Mouse (Mus musculus) MEL (cell line): ENCODE results near the gene Ddx17. TPM values are rescaled to one million over a fixed set of nuclear protein-coding genes. Genes with fewer than 3 reads are reported as not detected.

Experiments
- DNase-seq: peaks from one replicate; pipeline ENCODE4 v3.0.0; 2011; ENCODE audit warnings: low read depth, low spot score
- H3K27ac ChIP-seq: 2 replicates; pipeline ENCODE4 v1.5.1; 2012; ENCODE audit warnings: low read depth, mild to moderate bottlenecking, control low read depth, low read length, moderate library complexity; ENCODE audit not compliant: control insufficient read depth
- H3K27me3 ChIP-seq, 2 experiments: fragments of 150-350 bp in 1 of 2; sonication (generic) in 1 of 2; 2 replicates each; pipeline ENCODE4 v1.6.1; 2012; ENCODE audit warnings: low read length in 2 of 2, mild to moderate bottlenecking in 2 of 2, improper control_type of control experiment in 1 of 2, moderate library complexity in 1 of 2; ENCODE audit not compliant: insufficient read depth in 2 of 2, control insufficient read depth in 1 of 2
- H3K36me3 ChIP-seq, 2 experiments: 2 replicates each; pipeline ENCODE4 v1.6.1; 2012 to 2014; ENCODE audit warnings: low read length in 2 of 2, improper control_type of control experiment in 1 of 2, inconsistent platforms in 1 of 2, mild to moderate bottlenecking in 1 of 2; ENCODE audit not compliant: insufficient read depth in 2 of 2, control insufficient read depth in 1 of 2
- H3K4me1 ChIP-seq, 2 experiments: fragments of 150-350 bp in 1 of 2; sonication (generic) in 1 of 2; 2 replicates each; pipeline ENCODE4 v1.6.1; 2012; ENCODE audit warnings: low read length in 2 of 2, improper control_type of control experiment in 1 of 2, mild to moderate bottlenecking in 1 of 2; ENCODE audit not compliant: insufficient read depth in 2 of 2, control insufficient read depth in 1 of 2
- H3K4me3 ChIP-seq, 2 experiments: fragments of 150-350 bp in 1 of 2; sonication (generic) in 1 of 2; 2 replicates each; pipeline ENCODE4 v1.5.1; 2012; ENCODE audit warnings: low read depth in 2 of 2, low read length in 2 of 2, mild to moderate bottlenecking in 2 of 2, moderate library complexity in 2 of 2, control low read depth in 1 of 2, improper control_type of control experiment in 1 of 2; ENCODE audit not compliant: control insufficient read depth in 1 of 2, insufficient read depth in 1 of 2
- H3K79me2 ChIP-seq: 2 replicates; pipeline ENCODE4 v1.6.1; 2012; ENCODE audit warnings: mild to moderate bottlenecking, low read length, moderate library complexity; ENCODE audit not compliant: control insufficient read depth, poor library complexity, insufficient read depth
- H3K9ac ChIP-seq: 2 replicates; pipeline ENCODE4 v1.6.1; 2012; ENCODE audit warnings: low read depth, mild to moderate bottlenecking, control low read depth, low read length, moderate library complexity; ENCODE audit not compliant: control insufficient read depth, poor library complexity, severe bottlenecking
- H3K9me3 ChIP-seq: fragments of 150-350 bp; sonication (generic); replicated peaks from 2 replicates; pipeline ENCODE4 v1.6.1; 2012; ENCODE audit warnings: mild to moderate bottlenecking, low read length, improper control_type of control experiment, moderate library complexity; ENCODE audit not compliant: insufficient read depth
- BHLHE40 ChIP-seq: IDR thresholded peaks from 2 replicates; pipeline ENCODE4 v1.6.1; 2012; ENCODE audit warnings: low read depth, mild to moderate bottlenecking, inconsistent platforms, low read length, improper control_type of control experiment, borderline replicate concordance
- CHD1 ChIP-seq: IDR thresholded peaks from 2 replicates; pipeline ENCODE4 v1.6.1; 2012; ENCODE audit warnings: low read depth, mild to moderate bottlenecking, inconsistent platforms, low read length, improper control_type of control experiment
- CHD2 ChIP-seq: IDR thresholded peaks from 2 replicates; pipeline ENCODE4 v1.6.1; 2011; ENCODE audit warnings: low read length, improper control_type of control experiment
- CTCF ChIP-seq, 3 experiments: IDR thresholded peaks in 2 of 3; conservative IDR thresholded peaks in 1 of 3; 2 replicates each; pipeline ENCODE4 v1.5.1; 2011 to 2012; ENCODE audit warnings: low read length in 3 of 3, low read depth in 2 of 3, mild to moderate bottlenecking in 2 of 3, improper control_type of control experiment in 1 of 3, inconsistent platforms in 1 of 3, mixed read lengths in 1 of 3, moderate library complexity in 1 of 3; ENCODE audit not compliant: control insufficient read depth in 1 of 3, insufficient read depth in 1 of 3, poor library complexity in 1 of 3, severe bottlenecking in 1 of 3
- E2F4 ChIP-seq: IDR thresholded peaks from 2 replicates; pipeline ENCODE4 v1.6.1; 2011; ENCODE audit warnings: low read depth, low read length, improper control_type of control experiment, borderline replicate concordance
- HCFC1 ChIP-seq: IDR thresholded peaks from 2 replicates; pipeline ENCODE4 v1.6.1; 2012; ENCODE audit warnings: low read depth, mild to moderate bottlenecking, inconsistent platforms, low read length, improper control_type of control experiment, moderate library complexity
- JUND ChIP-seq: IDR thresholded peaks from 2 replicates; pipeline ENCODE4 v1.6.1; 2011; ENCODE audit warnings: low read depth, mild to moderate bottlenecking, improper control_type of control experiment, low read length
- KAT2A ChIP-seq: conservative IDR thresholded peaks from 2 replicates; pipeline ENCODE4 v1.6.1; 2012; ENCODE audit warnings: low read depth, low read length, improper control_type of control experiment, inconsistent platforms
- MYB ChIP-seq: IDR thresholded peaks from 2 replicates; pipeline ENCODE4 v1.6.1; 2011; ENCODE audit warnings: mild to moderate bottlenecking, low read depth, low read length, improper control_type of control experiment
- NELFE ChIP-seq: IDR thresholded peaks from 2 replicates; pipeline ENCODE4 v1.6.1; 2011; ENCODE audit warnings: low read depth, low read length, improper control_type of control experiment
- POLR2AphosphoS2 ChIP-seq: IDR thresholded peaks from 2 replicates; pipeline ENCODE4 v1.6.1; 2011; ENCODE audit warnings: low read length, improper control_type of control experiment
- POLR2AphosphoS5 ChIP-seq: IDR thresholded peaks from 2 replicates; pipeline ENCODE4 v1.6.1; 2012; ENCODE audit warnings: low read depth, borderline replicate concordance, mild to moderate bottlenecking, inconsistent platforms, low read length, moderate library complexity, mixed read lengths
- SMC3 ChIP-seq: IDR thresholded peaks from 2 replicates; pipeline ENCODE4 v1.6.1; 2011; ENCODE audit warnings: low read depth, low read length, improper control_type of control experiment
- TBP ChIP-seq: IDR thresholded peaks from 2 replicates; pipeline ENCODE4 v1.8.0; 2011; ENCODE audit warnings: low read depth, low read length, improper control_type of control experiment
- TCF12 ChIP-seq: IDR thresholded peaks from 2 replicates; pipeline ENCODE4 v1.6.1; 2014; ENCODE audit warnings: low read depth, mild to moderate bottlenecking, inconsistent platforms, low read length, improper control_type of control experiment, moderate library complexity
- UBTF ChIP-seq: IDR thresholded peaks from 2 replicates; pipeline ENCODE4 v1.6.1; 2012; ENCODE audit warnings: low read depth, mild to moderate bottlenecking, inconsistent platforms, low read length, improper control_type of control experiment, moderate library complexity, borderline replicate concordance; ENCODE audit not compliant: insufficient read depth
- USF1 ChIP-seq: IDR thresholded peaks from 2 replicates; pipeline ENCODE4 v1.6.1; 2014; ENCODE audit warnings: low read depth, mild to moderate bottlenecking, inconsistent platforms, low read length, improper control_type of control experiment, moderate library complexity
- USF2 ChIP-seq, 2 experiments: IDR thresholded peaks; 2 replicates each; pipeline ENCODE4 v1.6.1; 2011 to 2012; ENCODE audit warnings: improper control_type of control experiment in 2 of 2, low read length in 2 of 2, borderline replicate concordance in 1 of 2, inconsistent platforms in 1 of 2, low read depth in 1 of 2, mild to moderate bottlenecking in 1 of 2; ENCODE audit not compliant: insufficient read depth in 1 of 2
- ZKSCAN1 ChIP-seq: IDR thresholded peaks from 2 replicates; pipeline ENCODE4 v1.6.1; 2012; ENCODE audit warnings: low read depth, mild to moderate bottlenecking, inconsistent platforms, low read length, improper control_type of control experiment, moderate library complexity
- ZNF384 ChIP-seq: IDR thresholded peaks from 2 replicates; pipeline ENCODE4 v1.6.1; 2012; ENCODE audit warnings: low read depth, mild to moderate bottlenecking, inconsistent platforms, low read length, improper control_type of control experiment
- polyA plus RNA-seq, 2 experiments: library from polyadenylated mRNA; stranded (reverse) in 1 of 2; unstranded in 1 of 2; fragments of >175 nt in 1 of 2; fragments of >200 nt in 1 of 2; gene quantifications; 2 replicates each; pipeline versions ENCODE4 v1.2.1 to v1.2.4; 2012; ENCODE audit warnings: low replicate concordance in 2 of 2, low read depth in 1 of 2; ENCODE audit not compliant: insufficient read length in 2 of 2, insufficient read depth in 1 of 2, missing spikeins in 1 of 2
- total RNA-seq: library from RNA; depleted of rRNA; stranded (reverse); fragments of 300-350 nt; gene quantifications from 2 replicates; pipeline ENCODE4 v1.2.3, GENCODE M21; 2012

Gene Ddx17
- total and polyA plus RNA-seq, 3 experiments, result 85.4 to 148 (median 115) TPM

GRCm38 (mm10) chr15:79503438-79503837 is 43.1 kb downstream of the Ddx17 start:
- Histone ChIP-seq H3K36me3 (no peaks in the 10 kb centered on the region), H3K27ac (no peak overlapping the region), H3K4me3 (no peak overlapping the region), H3K9me3 (no peaks in the 10 kb centered on the region), H3K27me3 (peaks cover 0 to 3% of the 10 kb centered on the region in 2 experiments; a peak in 1 of 4 replicates)
- TF ChIP-seq CHD2, result no peak
- TF ChIP-seq E2F4, result no peak
- TF ChIP-seq TBP, result no peak
- no peak for TF ChIP-seq NELFE
- TF ChIP-seq BHLHE40, result no peak
- TF ChIP-seq CTCF (IDR thresholded peaks at IDR 0.05 in 2 of 3, conservative IDR thresholded peaks at IDR 0.05 in 1 of 3; ENCODE audit: control insufficient read depth in 1 of 3, insufficient read depth in 1 of 3, low read depth in 2 of 3, low read length in 3 of 3, poor library complexity in 1 of 3, severe bottlenecking in 1 of 3), result no peak
- TF ChIP-seq POLR2AphosphoS5, result no peak
- TF ChIP-seq POLR2AphosphoS2, result no peak
- no peak for TF ChIP-seq SMC3
- no peak for TF ChIP-seq JUND
- TF ChIP-seq ZNF384, result no peak
- TF ChIP-seq KAT2A, result no peak
- TF ChIP-seq UBTF, result no peak
- no peak for TF ChIP-seq USF1
- no peak for TF ChIP-seq TCF12
- TF ChIP-seq CHD1, result no peak
- TF ChIP-seq USF2 (IDR thresholded peaks at IDR 0.05; ENCODE audit: borderline replicate concordance in 1 of 2, insufficient read depth in 1 of 2, low read depth in 1 of 2, low read length in 2 of 2), result no peak
- TF ChIP-seq, all 39 proteins: peak for 0
- H3K4me1 ChIP-seq, result no peaks in the 10 kb centered on the region
- no peak for DNase-seq
- no peaks in the 10 kb centered on the region for H3K79me2 ChIP-seq
- H3K9ac ChIP-seq, result no peak overlapping the region

GRCm38 (mm10) chr15:79502891-79503341 is 43.6 kb downstream of the Ddx17 start:
- no peak for DNase-seq
- no peaks in the 10 kb centered on the region for H3K36me3 ChIP-seq
- H3K4me1 ChIP-seq, result no peaks in the 10 kb centered on the region
- H3K9me3 ChIP-seq, result no peaks in the 10 kb centered on the region
- H3K79me2 ChIP-seq, result no peaks in the 10 kb centered on the region
- H3K27ac ChIP-seq, result no peak overlapping the region
- H3K9ac ChIP-seq, result no peak overlapping the region
- TF ChIP-seq ZKSCAN1 (no peak), NELFE (no peak), HCFC1 (no peak), E2F4 (no peak), MYB (no peak)
- no peak overlapping the region for H3K4me3 ChIP-seq
- H3K27me3 ChIP-seq, result peaks cover 0 to 3% of the 10 kb centered on the region in 2 experiments; a peak in 1 of 4 replicates
